Mouse (Mus musculus): ENCODE data around the gene Trmo.

DNA sequence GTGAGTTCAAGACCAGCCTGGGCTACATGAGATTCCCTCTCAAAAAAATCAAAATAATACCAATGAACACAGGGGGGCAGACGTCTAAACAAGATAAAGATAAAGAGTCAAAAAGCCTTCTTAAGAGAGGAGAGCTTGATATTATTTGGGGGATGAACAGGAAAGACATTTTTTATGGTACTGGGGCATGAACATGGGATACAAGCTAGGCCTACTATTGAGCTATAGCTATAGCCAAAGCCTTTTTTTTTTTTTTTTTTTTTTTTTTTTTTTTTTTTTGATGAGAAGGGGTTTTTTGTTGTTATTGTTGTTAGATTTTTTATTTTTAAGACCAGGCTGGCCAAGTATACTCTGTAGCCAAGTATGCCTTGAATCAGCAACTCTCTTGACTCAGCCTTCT lies 22.9 kb upstream of the Trmo start:
- no peak for TF ChIP-seq GATA1 (IDR thresholded peaks at IDR 0.05; ENCODE audit: low read length)
- no peak for TF ChIP-seq TAL1 (IDR thresholded peaks at IDR 0.05; ENCODE audit: low read length)

Measured in erythroblast, embryonic 14.5 days (primary cell).